Mouse (Mus musculus) intestine, embryonic 16.5 days (tissue): Measurements from ENCODE around the gene Sec1. TPM values are rescaled to one million over a fixed set of nuclear protein-coding genes. Genes with fewer than 3 reads are reported as not detected.

ENCODE experiments used
- ATAC-seq: fragments of 200-750 bp; cut with Nextera tagmentation; 2 replicates; pipeline ENCODE4 v1.8.0; 2017; ENCODE audit warnings: moderate TSS enrichment, moderate library complexity
- H3K27ac ChIP-seq: fragments of 300-500 bp; sonication (generic); 2 replicates; pipeline ENCODE4 v1.5.1; 2014; ENCODE audit warnings: mild to moderate bottlenecking, low read length
- H3K27me3 ChIP-seq: fragments of 300-500 bp; sonication (generic); replicated peaks from 2 replicates; pipeline ENCODE4 v1.6.1; 2014; ENCODE audit warnings: low read length, control low read depth, mixed read lengths; ENCODE audit not compliant: control insufficient read depth, insufficient read depth
- H3K36me3 ChIP-seq: fragments of 300-500 bp; sonication (generic); 2 replicates; pipeline ENCODE4 v1.6.1; 2014; ENCODE audit warnings: low read length, control low read depth; ENCODE audit not compliant: control insufficient read depth, insufficient read depth
- H3K4me1 ChIP-seq: fragments of 300-500 bp; sonication (generic); 2 replicates; pipeline ENCODE4 v1.6.1; 2014; ENCODE audit warnings: low read length, control low read depth, mixed read lengths; ENCODE audit not compliant: control insufficient read depth, insufficient read depth
- H3K4me2 ChIP-seq: fragments of 300-500 bp; sonication (generic); 2 replicates; pipeline ENCODE4 v1.6.1; 2014; ENCODE audit warnings: low read depth, low read length, control low read depth
- H3K4me3 ChIP-seq: fragments of 300-500 bp; sonication (generic); 2 replicates; pipeline ENCODE4 v1.5.1; 2014; ENCODE audit warnings: mild to moderate bottlenecking, low read length
- H3K9ac ChIP-seq: fragments of 300-500 bp; sonication (generic); 2 replicates; pipeline ENCODE4 v1.6.1; 2014; ENCODE audit warnings: low read depth, low read length
- H3K9me3 ChIP-seq: fragments of 300-500 bp; sonication (generic); 2 replicates; pipeline ENCODE4 v1.6.1; 2016; ENCODE audit warnings: low read length, control low read depth; ENCODE audit not compliant: control insufficient read depth
- WGBS: fragments of 180-500 bp; shearing (Covaris S2); extraction: QIAGEN DNeasy Blood & Tissue Kit; methylation state at CpG from one replicate; pipeline ENCODE4 v1.1.7; 2014; 5-methylcytosine and 5-hydroxymethylcytosine counted together
- polyA plus RNA-seq: library from polyadenylated mRNA; unstranded; fragments of >200 nt; fragmentation: Nextera tagmentation; extraction: Ambion mirVana; gene quantifications from 2 replicates; pipeline ENCODE4 v1.2.1, GENCODE M21; 2015

Gene Sec1
- polyA plus RNA-seq, 1 experiment from 2014 or later: 2.7 TPM

DNA sequence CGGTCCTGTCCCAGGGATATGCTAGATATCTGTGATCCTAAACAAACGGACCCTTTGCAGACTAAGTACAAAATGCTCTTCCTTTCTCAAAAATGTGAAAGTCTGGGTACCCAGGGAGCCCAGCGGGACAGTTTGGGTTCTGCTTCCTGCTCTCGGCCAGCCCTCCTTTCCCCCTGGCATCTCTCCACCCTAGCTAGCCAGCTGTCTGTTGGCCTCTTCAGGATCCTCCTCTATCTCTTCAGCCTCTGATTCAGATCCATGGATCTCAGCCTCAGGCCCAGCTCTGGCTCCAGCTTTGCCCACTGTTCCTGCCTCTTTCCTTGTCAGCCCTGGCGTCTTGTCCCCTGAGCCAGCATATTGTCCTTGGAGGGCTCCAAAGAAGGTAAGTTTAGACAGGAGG lies 52.1 kb downstream of the Sec1 start:
- Histone ChIP-seq H3K36me3 (no peaks in the 10 kb centered on the region), H3K9me3 (no peaks in the 10 kb centered on the region), H3K4me3 (peak overlapping the region; percentile 28), H3K27me3 (no peaks in the 10 kb centered on the region), H3K9ac (peak overlapping the region; percentile 71), H3K4me2 (peak overlapping the region; percentile 69), H3K4me1 (peaks cover 34% of the 10 kb centered on the region), H3K27ac (peak overlapping the region; percentile 36)
- 78% methylated on average over 5 of the region's 5 CpGs for WGBS
- ATAC-seq: no peak

DNA sequence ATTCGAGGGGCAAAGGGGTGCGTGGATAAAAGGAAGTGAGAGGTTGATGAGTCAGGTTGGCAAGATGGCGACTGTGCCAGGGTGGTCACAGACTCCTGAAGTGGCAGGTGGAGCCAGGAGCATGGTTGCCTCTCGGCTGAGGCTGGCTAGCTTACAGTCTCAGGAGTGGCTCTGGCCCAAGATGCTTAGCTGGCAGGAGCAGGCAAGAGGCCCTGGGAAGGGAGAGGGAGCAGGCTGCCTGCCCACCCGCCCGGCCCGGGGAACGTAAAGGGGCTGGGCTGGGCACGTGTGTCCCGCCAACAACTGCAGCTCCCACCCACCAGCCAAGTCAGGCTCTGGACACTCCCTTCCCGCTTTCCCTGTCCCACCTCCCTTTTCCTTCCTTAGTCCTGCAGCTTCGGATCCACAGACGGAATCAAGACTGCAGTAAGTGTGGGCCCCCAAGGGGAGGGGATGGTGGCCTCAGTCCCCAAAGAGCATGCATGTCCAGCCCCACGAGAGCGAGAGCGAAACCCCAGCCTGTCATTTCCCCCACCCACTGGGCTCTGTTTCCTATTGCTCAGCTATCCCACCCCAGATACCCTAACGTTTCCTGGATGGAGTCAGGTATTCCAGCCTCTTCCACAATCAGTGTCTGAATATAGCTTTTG lies 52.7 kb downstream of the Sec1 start:
- peak overlapping the region; percentile 71 for H3K9ac ChIP-seq

DNA sequence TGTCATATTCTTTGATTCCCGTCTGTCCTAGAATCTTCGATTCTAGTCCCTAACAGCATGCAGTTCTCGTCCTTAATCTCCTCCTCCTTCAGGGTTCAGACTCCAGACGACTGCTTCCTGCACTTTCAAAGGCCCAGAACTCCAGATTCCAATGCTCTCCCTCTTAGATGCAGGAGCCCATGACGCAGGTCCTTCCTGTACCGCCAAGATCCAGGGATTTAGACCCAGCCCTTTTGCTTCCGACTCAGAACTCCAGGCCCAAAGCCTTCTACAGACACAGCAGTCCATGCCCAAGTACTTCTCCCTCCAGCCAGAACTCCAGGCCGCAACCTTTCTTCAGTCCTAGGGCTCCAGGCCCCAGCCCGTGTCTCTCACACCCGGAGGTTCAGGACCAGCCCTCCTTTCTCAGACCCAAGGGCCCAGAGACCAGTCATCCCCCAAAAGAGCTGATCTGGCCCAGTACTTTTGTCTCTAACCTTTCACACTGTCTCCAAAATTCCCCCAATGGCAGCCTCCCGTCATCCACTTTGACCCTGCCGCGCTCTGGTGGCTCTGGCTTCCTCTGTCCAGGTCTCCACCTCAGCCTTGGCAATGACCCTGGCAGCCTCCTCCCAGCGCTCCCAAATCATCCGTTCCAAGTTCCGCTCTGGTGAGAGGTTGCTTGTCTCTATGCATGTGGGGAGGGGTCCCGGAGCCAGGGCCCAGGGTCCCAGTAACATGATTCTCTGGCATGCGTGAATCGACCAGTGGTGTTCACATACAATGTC lies 53.8 kb downstream of the Sec1 start:
- Histone ChIP-seq H3K27ac (no peak overlapping the region), H3K4me3 (no peak overlapping the region), H3K9ac (no peak overlapping the region), H3K9me3 (no peaks in the 10 kb centered on the region), H3K4me2 (no peak overlapping the region), H3K36me3 (no peaks in the 10 kb centered on the region; the same call in 1 of the 2 replicates), H3K27me3 (no peaks in the 10 kb centered on the region), H3K4me1 (peaks cover 36% of the 10 kb centered on the region)
- no peak for ATAC-seq
- 82% methylated on average over 19 of the region's 19 CpGs for WGBS

More for the DNA sequence above, 52.7 kb downstream of the Sec1 start:
- 45% methylated on average over 17 of the region's 17 CpGs for WGBS
- no peaks in the 10 kb centered on the region for H3K27me3 ChIP-seq
- no peaks in the 10 kb centered on the region for H3K9me3 ChIP-seq
- H3K4me2 ChIP-seq: peak overlapping the region; percentile 69
- no peaks in the 10 kb centered on the region; the same call in 1 of the 2 replicates for H3K36me3 ChIP-seq
- ATAC-seq: no peak
- peak overlapping the region; percentile 36 for H3K27ac ChIP-seq
- H3K4me3 ChIP-seq: peak overlapping the region; percentile 28
- peaks cover 34% of the 10 kb centered on the region for H3K4me1 ChIP-seq

DNA sequence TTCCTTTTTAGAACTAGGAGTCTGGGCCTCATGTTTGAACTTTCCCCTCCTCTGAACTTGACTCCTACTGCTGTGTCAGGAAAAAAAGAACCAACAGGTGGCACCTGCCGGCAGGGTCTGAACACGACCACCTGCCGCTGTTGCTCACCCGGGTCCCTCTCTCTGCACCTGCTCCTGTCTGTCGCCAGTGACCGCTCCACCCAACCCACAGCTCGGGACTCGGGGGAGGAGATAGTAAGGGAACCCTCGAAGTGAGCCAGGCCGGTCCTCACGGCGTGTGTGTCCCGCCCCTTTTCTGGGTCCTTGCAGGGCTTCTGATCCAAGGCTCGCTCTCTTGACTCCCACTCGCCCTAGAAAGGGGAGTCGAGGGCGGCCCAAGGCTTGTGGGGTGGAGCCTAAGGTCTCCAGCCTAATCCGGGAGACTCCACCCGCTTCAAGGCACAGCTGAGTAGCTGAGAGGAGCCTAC lies 54.6 kb downstream of the Sec1 start, which contains the start of gene Mamstr:
Mamstr (plus strand) TSS at position 417 of the 467 bp plus-strand sequence.
- ATAC-seq: no peak

DNA sequence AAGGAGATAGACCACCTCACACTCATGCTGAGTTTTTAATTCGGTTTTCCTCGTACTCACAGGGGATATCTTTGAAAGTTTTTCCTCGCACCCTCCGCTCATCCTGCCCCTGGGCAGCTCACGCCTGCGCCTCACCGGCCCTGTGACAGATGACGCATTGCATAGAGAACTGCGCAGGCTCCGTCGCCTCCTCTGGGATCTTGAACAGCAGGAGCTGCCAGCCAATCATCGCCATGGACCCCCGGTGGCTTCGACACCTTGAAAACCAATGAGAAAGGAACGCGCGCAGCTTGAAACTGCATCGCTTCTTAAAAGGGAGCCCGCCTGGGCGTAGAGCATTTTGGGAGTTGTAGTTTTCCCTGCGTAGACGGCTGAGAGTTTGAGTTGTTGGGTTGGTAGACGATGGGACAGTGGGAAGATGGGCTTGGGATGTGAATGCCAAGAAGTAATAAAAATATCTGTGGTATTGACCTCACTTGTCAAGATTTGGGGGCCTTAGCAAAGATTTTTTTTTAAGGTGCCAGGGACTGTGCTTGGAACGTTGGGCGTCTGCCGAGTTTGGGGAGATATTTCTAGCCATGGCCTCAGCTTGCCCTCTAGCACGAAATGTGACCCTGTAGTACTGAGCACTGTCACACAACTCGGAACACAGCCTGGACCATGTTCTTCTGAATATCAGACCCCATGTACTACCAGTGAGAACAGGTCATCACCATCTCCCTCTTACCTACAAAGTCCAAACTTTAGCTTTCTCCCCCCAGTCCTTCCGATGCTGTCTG lies 55.4 kb downstream of the Sec1 start:
- H3K27me3 ChIP-seq: no peaks in the 10 kb centered on the region
- peaks cover 28% of the 10 kb centered on the region for H3K4me1 ChIP-seq
- no peaks in the 10 kb centered on the region for H3K9me3 ChIP-seq
- peak overlapping the region; percentile 46; the same call in 1 of the 2 replicates for H3K9ac ChIP-seq
- peak overlapping the region; percentile 47 for H3K4me2 ChIP-seq
- peak overlapping the region; percentile 13 for H3K4me3 ChIP-seq
- ATAC-seq: peak; percentile 81
- no peaks in the 10 kb centered on the region; the same call in 1 of the 2 replicates for H3K36me3 ChIP-seq
- H3K27ac ChIP-seq: no peak overlapping the region
- WGBS: 29% methylated on average over 29 of the region's 29 CpGs

More for the DNA sequence above, 54.6 kb downstream of the Sec1 start, which contains the start of gene Mamstr:
- Histone ChIP-seq H3K4me2 (no peak within 1 kb of the TSS), H3K4me3 (no peak within 1 kb of the TSS), H3K27ac (no peak within 1 kb of the TSS), H3K27me3 (no peaks in the 10 kb centered on the region), H3K9ac (no peak within 1 kb of the TSS), H3K36me3 (no peaks in the 10 kb centered on the region; the same call in 1 of the 2 replicates), H3K4me1 (peaks cover 36% of the 10 kb centered on the region), H3K9me3 (no peaks in the 10 kb centered on the region)
- WGBS: 28% methylated on average over 19 of the region's 19 CpGs

DNA sequence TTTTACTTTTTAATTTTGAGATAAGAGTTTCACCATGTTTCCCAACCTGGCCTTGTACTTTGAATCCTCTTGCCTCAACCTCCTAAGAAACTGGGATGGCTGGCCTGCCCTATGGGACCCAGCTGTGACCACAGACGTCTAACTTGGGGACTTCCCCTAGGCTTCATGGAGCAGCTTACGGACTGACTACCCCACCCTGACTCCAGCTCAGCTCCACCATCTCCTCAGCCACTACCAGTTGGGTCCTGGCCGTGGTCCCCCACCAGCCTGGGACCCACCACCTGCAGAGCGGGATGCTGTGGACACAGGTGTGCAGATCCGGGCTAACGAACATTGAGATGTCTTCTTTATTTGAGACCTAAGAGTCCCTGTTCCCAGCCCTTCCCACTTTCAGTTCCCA lies 56.5 kb downstream of the Sec1 start:
- Histone ChIP-seq H3K9me3 (no peaks in the 10 kb centered on the region), H3K4me1 (peaks cover 28% of the 10 kb centered on the region), H3K36me3 (no peaks in the 10 kb centered on the region; the same call in 1 of the 2 replicates), H3K27me3 (no peaks in the 10 kb centered on the region), H3K27ac (no peak overlapping the region), H3K4me2 (no peak overlapping the region), H3K4me3 (no peak overlapping the region), H3K9ac (no peak overlapping the region)
- 90% methylated on average over 6 of the region's 6 CpGs for WGBS
- no peak for ATAC-seq

DNA sequence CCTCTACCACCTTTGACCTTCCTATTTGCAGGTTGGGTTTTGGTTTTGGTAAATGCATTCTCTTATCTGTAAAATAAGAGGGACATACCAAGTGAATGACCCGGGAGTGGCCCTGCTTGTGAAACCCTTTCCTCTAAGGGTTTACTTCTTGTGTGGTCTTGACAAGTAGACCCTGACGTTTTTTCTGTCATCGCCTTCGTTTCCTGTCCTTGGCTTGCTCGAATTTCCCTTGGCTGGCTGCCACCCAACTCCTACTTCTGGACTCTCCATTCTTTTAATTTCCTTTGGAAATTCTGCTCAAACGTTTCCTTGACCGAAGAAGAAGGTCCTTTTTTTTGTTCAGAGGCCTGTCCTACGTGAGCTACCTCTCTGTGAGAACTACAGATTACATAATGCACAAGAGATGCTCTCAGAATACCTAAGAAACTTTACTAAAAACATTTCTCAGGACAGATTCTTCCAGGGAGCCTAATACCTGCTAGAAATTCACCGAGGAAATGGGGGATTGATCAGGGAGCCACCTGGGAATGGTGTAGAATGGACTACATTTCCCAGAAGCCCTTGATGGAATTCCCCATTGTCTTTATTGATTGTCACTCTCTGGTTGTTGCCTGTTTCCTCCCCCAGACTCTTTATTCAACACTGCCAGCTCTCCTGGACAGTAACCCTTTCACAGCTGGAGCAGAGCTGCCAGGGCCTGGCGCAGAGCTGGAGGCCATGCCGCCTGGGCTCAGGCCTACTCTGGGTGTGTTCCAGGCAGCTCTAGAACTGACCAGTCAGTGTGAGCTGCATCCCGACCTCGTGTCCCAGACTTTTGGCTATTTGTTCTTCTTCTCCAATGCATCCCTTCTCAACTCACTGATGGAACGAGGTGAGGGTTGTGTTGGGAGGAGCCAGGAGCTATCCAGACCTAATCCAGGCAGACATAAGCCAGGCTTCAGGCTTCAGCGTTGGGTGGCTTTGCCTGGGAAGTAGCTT lies 58.2 kb downstream of the Sec1 start:
- Histone ChIP-seq H3K36me3 (no peaks in the 10 kb centered on the region; the same call in 1 of the 2 replicates), H3K27ac (peak overlapping the region; percentile 55), H3K9ac (no peak overlapping the region), H3K4me1 (peaks cover 15% of the 10 kb centered on the region), H3K27me3 (peaks cover 6% of the 10 kb centered on the region; the same call in 1 of the 2 replicates), H3K4me3 (no peak overlapping the region), H3K4me2 (no peak overlapping the region), H3K9me3 (no peaks in the 10 kb centered on the region)
- WGBS: 72% methylated on average over 15 of the region's 15 CpGs
- ATAC-seq: no peak

DNA sequence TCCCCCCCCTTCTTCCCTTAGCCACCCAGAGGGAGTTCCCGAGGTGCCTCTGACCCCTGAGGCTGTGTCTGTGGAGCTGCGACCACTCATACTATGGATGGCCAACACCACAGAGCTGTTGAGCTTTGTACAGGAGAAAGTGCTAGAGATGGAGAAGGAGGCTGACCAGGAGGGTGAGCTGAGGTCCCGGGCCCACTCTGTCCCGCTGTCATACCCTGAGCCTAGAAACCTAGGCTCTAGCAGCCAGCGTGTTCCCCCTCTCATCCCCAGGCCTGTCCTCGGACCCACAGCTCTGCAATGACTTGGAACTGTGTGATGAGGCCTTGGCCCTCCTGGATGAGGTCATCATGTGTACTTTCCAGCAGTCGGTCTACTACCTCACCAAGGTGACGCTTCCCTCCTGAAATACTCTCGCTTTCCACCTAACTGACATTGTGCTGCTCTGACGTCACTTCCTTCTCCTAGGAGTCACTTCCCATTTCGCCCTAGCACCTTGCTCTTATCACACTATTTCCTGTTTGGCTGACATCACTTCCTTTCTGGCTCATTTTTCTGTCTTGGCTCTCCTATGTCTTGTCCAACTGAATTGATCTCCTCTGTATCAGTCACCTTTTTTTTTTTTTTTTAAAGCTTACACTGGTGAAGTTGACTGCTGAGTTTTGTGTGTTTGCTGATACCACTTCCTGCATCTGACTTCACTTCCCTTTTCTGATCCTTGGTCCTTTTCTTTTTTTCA lies 59.1 kb downstream of the Sec1 start:
- WGBS: 88% methylated on average over 11 of the region's 11 CpGs
- Histone ChIP-seq H3K4me2 (no peak overlapping the region), H3K27ac (peak overlapping the region; percentile 19), H3K27me3 (peaks cover 6% of the 10 kb centered on the region; the same call in 1 of the 2 replicates), H3K9ac (no peak overlapping the region), H3K9me3 (no peaks in the 10 kb centered on the region), H3K4me1 (peaks cover 14% of the 10 kb centered on the region; the same call in 1 of the 2 replicates), H3K4me3 (no peak overlapping the region), H3K36me3 (no peaks in the 10 kb centered on the region; the same call in 1 of the 2 replicates)
- ATAC-seq: no peak
